Mouse (Mus musculus) large intestine, adult 2 months (tissue): ENCODE measurements around the gene Aifm1. TPM values are rescaled to one million over a fixed set of nuclear protein-coding genes. Genes with fewer than 3 reads are reported as not detected.
"Not testable (repeated sequence)": the region's sequence is repeated elsewhere in the genome, so short reads cannot be mapped to it uniquely, and the experiment has no call there.

Experiments used
- DNase-seq: peaks from one replicate; pipeline ENCODE4 v3.0.0-alpha.2; 2012; ENCODE audit warnings: low read depth, low spot score
- WGBS: fragments of 180-500 bp; shearing (Covaris S2); methylation state at CpG from one replicate; pipeline ENCODE4 v1.1.7; 2018; 5-methylcytosine and 5-hydroxymethylcytosine counted together
- polyA plus RNA-seq: library from polyadenylated mRNA; depleted of rRNA; stranded (reverse); fragments of >200 nt; gene quantifications from 2 replicates; pipeline ENCODE4 v1.2.3, GENCODE M21; 2012

Aifm1 gene
- polyA plus RNA-seq, 1 experiment: 26.1 TPM

DNA sequence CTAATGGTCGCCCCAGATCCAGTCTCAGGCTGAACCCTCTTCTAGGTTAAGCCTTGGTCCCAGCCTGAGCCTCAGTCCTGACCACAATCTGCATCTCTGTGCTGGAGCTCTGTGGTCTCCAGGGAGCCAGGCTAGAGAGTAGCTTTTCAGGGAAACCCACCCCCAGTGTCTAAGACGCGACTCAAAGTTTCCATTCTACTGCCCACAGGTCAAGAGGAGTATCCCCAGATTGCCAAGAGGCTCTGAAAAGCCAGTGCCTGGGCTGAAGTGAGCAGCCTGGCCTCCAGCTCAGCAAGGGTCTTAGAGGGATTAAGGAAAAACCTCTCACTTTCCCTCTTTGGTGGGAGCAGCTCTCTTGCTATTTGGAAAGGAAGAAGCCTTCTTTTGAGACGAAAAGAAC, 51.1 kb downstream of the Aifm1 start:
- WGBS: 57% methylated on average over 4 of the region's 4 CpGs
- no peak for DNase-seq

DNA sequence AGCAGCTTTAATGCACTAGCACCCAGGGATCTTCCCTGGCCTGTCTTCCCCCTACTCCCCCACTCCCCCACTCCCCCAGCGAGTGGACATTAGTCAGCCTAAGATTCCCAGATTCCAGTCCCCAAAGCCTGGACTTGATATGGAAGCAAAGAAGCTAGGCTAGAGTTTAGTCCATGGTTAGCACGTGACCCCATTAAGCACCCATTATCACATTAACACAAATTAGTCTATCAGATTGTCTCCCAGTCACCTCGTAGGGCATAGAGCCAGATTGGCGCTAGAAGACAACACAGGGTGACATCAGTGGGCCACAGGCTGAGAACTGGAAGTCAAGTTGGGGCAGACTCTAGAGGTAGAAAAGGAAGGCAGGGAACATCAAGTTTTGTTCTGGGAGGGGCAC, 52.4 kb downstream of the Aifm1 start:
- DNase-seq: no peak
- 74% methylated on average over 4 of the region's 4 CpGs for WGBS

DNA sequence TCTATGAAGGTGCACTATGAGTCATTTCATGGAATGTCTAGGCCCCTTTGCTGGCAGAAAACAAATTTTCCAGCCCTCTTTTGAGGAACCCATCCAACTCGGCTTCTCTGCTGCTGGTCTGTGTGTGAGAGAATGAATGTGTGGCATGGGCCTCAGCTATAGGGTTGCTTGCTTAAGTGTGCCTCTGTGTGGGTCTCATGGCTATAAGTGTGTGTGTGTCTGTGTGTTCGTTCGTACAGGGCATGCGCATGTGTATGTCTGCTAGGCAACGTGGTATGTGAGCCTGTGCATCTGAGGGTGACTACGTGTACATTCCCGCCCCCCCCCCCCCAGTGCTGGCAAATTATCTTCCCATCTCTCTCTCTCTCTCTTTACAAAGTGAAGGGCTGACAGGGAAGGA, 52.9 kb downstream of the Aifm1 start:
- DNase-seq: no peak
- WGBS: 75% methylated on average over 7 of the region's 7 CpGs

DNA sequence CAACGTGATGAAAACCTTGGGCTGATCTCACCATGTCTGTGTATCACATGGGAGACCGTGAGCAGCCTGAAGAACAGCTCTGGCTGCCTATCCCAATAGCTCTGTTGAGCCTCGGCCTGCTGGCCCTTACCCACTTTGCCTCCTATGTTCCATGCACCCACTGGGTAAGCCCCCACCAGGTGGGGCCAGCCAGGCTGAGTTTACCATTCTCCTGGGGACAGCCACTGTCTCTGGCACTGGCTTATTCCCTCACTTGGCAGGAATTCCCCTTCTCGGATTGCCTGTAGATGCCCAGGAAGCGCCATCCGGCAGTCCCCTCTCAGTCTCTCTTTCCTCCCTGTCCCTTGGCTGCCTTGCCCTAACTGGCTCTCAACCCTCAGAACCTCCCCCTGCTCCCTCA, 56.4 kb downstream of the Aifm1 start:
- WGBS: 78% methylated on average over 6 of the region's 6 CpGs
- no peak for DNase-seq

DNA sequence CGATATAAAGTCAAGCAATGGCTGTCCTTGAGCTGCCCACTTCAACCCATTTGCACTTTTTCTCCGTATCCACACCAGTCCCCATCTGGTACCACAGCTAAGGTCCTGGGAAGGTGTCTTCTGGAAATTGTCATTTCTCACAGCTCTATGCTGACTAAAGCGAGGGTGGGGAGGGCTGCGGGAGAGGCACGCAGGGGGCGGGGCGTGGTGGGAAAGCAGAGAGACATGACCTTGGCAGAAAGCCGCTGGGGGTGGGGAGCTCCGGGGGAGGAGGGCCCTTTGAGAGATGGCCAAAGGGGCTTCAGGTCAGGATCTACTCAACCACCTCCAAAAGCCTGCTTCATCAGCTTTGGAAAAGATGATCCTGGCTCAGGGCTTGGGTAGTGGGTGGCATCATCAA, 58.3 kb downstream of the Aifm1 start:
- DNase-seq: no peak
- WGBS: 28% methylated on average over 9 of the region's 9 CpGs

DNA sequence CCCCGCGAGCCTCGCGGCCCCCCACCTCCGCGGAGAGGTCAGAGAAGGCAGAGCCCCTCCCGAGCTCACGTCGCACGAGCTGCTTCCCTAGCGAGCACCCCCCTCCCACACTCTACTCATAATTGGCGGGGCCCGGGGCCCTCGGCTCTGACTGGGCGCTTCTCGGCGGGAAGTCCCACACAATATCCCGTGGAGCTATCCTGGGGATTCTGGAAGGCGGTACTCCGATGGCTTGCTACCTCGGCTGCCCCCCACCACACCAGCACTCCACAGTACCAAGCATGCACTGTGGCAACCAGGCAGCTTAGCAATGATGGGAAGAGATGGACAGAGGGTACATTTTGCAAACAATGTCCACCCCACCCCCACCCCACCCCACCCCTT, 58.9 kb downstream of the Aifm1 start:
- WGBS: 28% methylated on average over 21 of the region's 21 CpGs
- DNase-seq: no peak

- no peak for DNase-seq
- 16% methylated on average over 44 of the region's 91 CpGs for WGBS
Observed at GRCm38 (mm10) chrX:48453736-48454494, 59.4 kb downstream of the Aifm1 start.

GRCm38 (mm10) chrX:48452931-48453673, 60.3 kb downstream of the Aifm1 start:
- WGBS: 20% methylated on average over 71 of the region's 71 CpGs
- DNase-seq: no peak

DNA sequence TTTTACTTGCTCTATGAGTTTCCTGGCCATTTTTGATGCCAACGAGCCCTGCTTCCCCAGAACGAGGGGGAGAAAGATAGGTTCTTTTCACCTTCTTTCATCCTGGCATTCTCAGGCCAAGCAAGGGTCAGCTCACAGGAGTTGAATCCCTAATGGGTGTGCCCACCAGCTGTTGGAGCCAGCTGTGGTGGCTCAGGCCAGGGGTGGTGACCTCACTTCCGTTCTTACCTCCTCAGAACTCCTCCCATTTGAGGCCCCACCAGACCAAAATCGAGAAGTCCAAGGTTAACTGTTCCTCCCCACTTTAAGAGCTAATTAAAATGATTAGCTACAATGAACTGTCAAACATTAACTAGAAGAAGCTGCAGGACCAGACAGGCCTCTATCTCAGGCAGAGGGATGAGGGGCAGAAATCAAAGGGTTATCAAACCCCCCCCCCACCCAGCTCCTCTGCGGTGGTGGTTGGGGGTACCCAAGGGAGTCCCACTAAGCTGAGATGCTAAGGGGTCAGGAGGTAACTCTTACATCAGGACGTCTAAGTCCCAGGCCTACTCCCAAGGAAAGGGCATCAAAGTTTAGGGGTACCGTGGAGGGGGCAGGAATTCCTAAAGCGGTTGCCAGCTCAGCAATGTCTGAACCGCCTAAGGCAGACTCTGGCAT, 61.0 kb downstream of the Aifm1 start:
- WGBS: 20% methylated on average over 9 of the region's 9 CpGs
- no peak for DNase-seq

- no peak for DNase-seq
- WGBS: 59% methylated on average over 10 of the region's 10 CpGs
Observed at GRCm38 (mm10) chrX:48449646-48450045, 63.7 kb downstream of the Aifm1 start.

DNA sequence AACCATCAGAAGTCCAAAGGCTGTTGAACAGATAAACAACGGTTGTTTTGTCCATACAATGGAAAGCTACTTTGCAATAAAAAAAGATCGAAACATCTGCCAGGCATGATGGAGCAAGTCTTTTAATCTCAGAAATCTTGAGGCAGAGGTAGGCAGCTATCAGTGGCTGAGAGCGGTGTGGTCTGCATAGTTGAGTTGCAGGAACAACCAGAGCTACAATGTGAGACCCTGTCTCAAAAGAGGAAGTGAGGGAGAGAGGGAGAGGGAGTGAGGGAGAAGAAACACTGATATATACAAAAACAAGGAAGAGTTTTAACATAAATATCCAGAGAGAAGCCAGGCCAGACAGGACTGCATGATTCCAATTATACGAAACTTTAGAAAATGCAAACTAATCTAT, 68.7 kb downstream of the Aifm1 start:
- WGBS: 72% methylated on average over 4 of the region's 4 CpGs
- no peak for DNase-seq

- WGBS: 33% methylated on average over 7 of the region's 7 CpGs
- no peak for DNase-seq
Observed at GRCm38 (mm10) chrX:48441954-48442353, 71.4 kb downstream of the Aifm1 start.

DNA sequence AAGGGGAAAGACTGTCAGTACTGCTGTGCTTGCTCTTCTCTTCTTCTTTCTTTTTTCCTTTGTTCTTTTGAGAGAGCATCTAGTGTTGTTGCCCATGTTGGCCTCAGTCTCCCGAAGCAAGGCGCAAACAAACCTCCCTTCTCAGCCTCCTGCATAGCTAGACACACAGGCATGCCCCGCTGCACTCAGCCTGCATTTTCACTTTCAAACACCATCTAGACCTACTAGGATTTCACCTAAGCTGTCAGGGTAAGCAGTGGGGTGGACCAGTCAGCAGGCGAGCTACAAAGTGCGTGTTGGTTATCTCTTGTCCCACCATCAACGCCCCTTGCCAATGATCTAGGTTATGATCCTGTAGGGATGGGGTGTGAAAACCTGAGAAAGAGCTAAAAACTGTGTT, 71.8 kb downstream of the Aifm1 start:
- whole genome bisulfite sequencing: 80% methylated on average over 6 of the region's 6 CpGs

DNA sequence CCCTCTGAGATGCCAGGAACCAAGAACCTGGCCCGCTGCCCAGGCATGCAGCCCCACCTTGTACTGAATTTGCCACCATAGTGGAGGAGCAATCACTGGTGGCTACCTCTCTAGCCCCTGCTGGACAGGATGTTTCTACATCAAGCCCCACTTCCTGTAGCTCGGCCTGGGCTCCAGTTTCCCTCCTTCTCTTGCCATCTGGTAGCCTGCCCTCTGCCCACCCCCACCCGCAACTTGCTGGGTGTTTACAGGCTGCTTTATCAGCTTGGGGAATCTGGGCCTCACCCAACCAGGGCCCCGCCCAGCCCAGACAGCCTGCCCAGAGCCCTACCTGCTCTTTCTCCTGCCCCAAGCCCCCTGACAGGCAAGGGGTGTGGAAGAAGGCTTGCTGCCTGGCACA, 74.3 kb downstream of the Aifm1 start:
- no peak for DNase-seq
- 25% methylated on average over 4 of the region's 4 CpGs for WGBS

More for the DNA sequence above, 71.8 kb downstream of the Aifm1 start:
- no peak for DNase-seq

- WGBS: 66% methylated on average over 6 of the region's 7 CpGs
- not testable (repeated sequence) for DNase-seq
Observed at GRCm38 (mm10) chrX:48436082-48436481, 77.3 kb downstream of the Aifm1 start.

GRCm38 (mm10) chrX:48435477-48435900, 77.9 kb downstream of the Aifm1 start:
- 27% methylated on average over 9 of the region's 9 CpGs for WGBS
- DNase-seq: no peak

DNA sequence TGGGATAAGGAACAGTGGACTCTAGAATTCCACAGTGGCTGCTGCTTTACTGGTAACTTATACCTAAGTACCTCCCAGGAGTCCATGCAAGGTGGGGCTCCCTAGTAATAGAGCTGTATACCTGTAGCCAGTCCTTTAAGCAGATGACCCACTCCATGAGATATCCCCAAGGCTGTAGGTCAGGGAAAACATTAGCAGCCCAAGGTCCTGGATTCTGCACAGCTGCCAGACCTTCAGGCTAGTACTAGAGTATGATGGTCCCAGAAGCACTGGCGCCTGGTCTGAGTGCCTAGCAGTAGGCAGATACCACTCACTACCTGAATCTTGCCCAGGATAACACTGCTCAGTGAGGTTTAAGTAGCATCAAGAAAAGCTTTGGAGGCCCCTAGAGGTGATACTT, 79.1 kb downstream of the Aifm1 start:
- no peak for DNase-seq
- WGBS: 83% methylated on average over 1 of the region's 1 CpGs

DNA sequence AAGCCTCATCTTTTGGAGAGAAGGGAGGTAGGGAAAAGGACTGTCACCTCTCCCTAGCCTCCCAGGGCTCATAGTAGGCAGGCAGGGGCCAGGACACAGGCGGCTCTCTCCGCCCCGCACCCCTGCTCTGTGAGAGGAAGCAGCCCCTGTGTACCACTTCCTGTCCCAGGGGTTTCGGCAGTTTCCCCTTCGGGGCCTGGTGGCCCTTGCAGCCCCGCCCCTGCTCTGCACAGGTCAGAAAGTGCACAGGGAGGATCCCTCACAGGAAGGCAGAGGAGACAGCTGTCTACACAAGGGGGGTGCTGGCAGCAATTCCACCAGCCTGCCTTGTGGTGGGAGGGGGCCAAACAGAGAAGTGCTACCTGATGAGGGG, 79.8 kb downstream of the Aifm1 start:
- no peak for DNase-seq
- WGBS: 40% methylated on average over 6 of the region's 6 CpGs

DNA sequence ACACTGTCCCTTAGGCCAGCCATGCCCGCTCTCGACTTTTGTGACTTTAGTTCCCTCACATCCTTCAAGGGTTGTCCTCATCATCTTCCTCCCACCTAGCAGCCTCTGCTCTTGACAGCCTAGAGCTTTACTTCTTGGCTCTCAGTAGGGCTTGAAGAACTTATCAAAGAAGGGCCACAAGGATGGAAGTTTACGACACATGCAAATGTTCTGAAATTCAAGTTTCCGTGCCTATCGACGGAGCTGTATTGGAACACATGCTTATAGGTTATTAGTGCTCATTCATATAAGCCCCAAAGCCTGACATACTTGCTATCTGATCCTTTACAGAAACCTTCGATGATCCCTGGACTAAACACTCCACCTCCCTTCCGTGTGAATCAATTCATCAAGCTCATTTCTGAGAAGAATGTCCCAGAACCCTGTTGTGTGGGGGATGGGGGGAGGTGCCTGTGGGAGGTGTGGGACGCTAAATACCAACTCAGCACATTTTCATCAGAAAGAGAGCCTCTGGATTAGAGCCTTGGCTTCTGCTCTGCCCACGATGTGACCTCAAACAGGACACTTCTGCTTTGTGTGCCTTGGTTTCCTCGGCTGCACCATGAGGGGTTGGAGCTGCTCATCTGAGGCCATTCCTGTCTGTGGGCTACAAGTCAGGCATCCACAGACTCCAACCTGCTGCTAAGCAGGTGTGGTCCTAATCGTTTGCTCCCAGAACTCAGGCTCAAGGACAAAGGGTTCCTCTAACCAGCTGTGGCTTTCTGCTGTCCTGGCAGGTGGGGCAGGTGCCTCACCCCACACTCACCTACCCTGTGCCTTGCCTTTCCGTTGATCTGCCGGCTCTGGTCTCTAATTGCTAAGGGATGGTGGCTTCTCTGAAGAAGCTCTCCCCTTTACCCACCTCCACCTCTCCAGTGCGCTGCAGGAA, 80.5 kb downstream of the Aifm1 start:
- WGBS: 63% methylated on average over 15 of the region's 15 CpGs
- no peak for DNase-seq

GRCm38 (mm10) chrX:48429538-48429937, 83.8 kb downstream of the Aifm1 start:
- no peak for DNase-seq
- WGBS: 55% methylated on average over 6 of the region's 6 CpGs
